Mouse (Mus musculus) small intestine, adult 2 months (tissue): ENCODE results near the gene Atoh7.

ENCODE experiments used
- CTCF ChIP-seq: fragments of 200-500 bp; IDR thresholded peaks from 2 replicates; pipeline ENCODE4 v1.5.1; 2012; ENCODE audit warnings: low read depth, mild to moderate bottlenecking, control low read depth, inconsistent platforms, low read length, moderate library complexity, mixed read lengths; ENCODE audit not compliant: insufficient replicate concordance, insufficient read length; ENCODE audit errors: extremely low read depth
- POLR2A ChIP-seq: fragments of 200-500 bp; IDR thresholded peaks from 2 replicates; pipeline ENCODE4 v1.6.1; 2012; ENCODE audit warnings: low read depth, mild to moderate bottlenecking, control low read depth, inconsistent platforms, low read length, moderate library complexity

DNA sequence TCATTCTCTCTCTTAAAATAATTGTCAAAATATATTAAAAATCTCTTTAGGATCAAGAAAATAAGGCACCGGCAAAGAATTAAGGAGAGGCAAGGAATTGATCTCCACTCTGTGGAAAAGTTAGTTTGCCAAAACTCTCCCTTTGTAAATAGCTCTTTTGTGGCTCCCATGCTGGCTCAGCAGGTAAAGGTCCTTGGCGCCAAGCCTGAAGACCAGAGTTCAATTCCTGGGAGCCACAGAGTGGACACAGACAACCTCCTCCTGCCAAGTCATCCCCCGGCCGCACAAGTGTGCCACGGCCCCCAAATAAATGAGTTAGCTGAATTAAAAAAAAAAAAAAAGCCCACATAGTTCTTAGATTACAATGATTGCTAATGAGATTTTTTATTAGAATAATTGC, 36.8 kb upstream of the Atoh7 start:
- no peak for TF ChIP-seq POLR2A
- TF ChIP-seq CTCF, result no peak
